Mouse (Mus musculus): ENCODE results near the gene Kctd5.
"Not testable (repeated sequence)": the region's sequence is repeated elsewhere in the genome, so short reads cannot be mapped to it uniquely, and the experiment has no call there.

Gene Kctd5

DNA sequence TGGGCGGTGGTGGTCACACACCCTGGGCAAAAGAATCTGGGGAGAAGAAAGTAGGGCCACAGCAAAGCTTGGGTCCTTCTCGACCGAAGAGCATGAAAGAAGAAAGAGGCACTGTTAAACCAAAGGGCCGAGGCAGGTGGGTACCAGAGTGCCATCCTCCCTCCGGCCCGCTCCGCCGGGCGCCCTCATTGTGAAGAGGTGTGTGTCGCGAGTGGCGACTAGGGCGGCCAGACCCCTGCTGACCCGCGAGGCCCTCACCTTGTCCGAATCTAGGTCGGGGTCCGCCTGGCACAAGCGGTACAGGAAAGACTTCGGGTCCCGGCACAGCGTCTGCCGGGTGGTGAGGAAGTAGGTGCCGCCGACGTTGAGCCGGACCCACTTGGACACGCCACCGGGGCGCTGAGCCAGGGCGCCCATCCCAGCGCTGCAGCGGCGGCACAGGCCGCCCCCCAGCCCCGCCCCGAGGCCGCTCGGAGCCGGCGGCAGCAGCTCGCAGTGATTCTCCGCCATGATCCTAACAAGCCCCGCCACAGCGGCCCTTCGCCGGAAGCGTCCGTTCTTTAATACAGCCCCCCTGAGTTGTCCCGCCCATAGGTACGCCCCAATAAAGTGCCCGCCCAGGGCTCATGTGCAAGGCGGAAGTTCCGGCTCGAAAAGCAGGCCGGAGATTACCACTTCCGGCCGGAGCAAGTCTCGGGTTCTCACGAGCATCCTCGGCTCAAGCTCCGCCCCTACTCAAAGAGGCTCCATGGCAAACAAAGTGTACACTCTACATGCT is at the start of gene Kctd5:
TSS of gene Kctd5 (minus strand) at position 567 of the 778 bp plus-strand sequence.
- DNase-seq (ENCODE audit: low spot score in 2 of 2) = peak; percentile 93 to 94

DNA sequence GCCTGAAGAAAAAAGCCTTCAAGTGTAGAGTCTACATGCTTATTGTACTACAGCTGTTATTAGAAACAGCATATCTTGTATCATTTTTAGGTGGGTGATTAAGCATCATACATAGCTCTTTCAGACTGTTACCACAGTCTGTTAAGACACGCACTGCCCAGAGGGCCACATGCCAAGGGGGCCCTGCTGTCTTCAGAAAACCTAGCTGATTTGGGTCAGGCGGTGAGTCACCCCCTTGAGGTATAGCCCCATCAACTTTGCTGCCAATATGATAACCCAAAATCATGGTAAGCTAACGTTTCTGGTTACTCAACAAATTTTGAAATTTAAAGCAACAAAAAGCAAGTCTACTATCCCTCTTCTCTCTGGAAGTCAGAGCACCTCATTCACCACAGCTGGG is 46.2 kb upstream of the Kctd5 start:
- DNase-seq (ENCODE audit: low spot score in 2 of 2) = no peak

DNA sequence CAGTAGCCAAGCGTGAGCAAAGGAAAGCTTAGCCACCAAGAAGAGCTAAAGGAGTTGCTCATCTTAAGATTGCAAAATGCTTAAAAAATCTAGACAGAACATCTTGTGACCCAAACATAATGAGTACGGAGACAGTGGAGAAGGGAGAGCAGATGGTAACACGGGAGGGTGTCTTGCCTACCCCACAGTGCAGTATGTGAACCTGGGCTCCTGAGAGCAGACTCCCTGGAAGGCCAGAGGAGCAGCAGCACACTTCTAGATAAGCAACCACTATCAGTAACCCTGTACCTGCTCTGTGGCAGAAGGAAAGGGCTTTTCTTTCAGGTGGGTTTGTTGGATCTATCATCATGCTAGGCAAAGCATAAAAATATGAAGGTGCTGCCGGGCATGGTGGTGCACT is 39.7 kb upstream of the Kctd5 start:
- no peak for DNase-seq (ENCODE audit: low spot score in 2 of 2)

DNA sequence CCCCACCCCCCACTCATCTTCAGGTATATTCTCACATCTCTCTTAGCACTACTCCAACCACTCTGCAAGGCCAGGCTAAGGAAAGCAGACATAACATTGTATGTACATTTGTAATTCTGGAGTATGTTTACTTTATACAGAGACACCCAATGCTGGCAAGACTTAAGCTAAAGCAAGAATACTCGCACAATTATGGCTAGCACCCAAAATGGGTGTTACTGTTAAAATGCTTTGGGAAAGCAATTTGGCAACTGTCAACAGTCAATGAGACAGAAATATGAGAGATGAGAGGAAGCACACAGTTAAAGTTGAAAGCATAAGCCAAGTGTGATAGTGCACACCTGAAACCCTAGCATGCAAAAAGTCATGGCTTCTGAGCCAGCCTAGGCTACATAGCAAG is 38.0 kb upstream of the Kctd5 start:
- no peak for DNase-seq (ENCODE audit: low spot score in 2 of 2)

DNA sequence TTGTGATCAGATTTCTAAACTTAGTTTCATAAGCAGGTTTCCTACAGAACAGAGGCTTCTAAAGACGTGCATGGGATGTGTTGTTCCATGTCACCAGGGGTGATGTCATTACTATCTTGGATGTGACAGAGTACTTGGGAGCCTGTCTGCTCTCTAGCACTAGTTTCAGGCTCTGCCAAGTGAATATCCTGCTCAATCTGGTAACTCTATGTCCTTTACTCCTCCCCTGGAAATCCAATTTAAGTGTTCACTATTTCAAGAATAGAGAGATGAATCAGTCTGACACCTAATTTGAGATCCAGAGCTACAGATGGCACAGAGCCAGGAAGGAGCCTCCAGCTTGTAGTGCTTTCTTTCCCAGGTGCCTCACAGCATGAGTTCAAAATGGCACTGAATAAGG is 35.6 kb upstream of the Kctd5 start:
- DNase-seq (ENCODE audit: low spot score in 2 of 2) = no peak

DNA sequence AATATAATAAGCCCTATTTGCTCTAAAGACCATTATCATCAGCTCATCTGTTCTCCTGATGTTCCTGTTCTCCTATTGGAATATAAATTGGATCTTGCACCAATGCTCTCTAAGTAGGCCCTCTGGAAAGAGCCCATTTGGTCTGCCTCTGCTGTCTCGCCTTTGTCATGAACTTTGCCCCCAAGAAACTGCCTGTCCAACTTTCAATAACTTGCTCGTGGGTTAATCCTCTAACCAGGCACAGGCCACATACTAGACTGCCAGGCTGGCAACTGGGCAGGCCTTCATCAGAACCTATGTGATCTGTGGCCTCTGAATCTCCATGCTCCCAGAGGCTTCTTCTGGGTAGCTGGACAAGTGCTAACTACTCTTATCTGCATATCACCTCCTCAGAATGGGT is 31.8 kb upstream of the Kctd5 start:
- DNase-seq (ENCODE audit: low spot score in 2 of 2) = no peak

DNA sequence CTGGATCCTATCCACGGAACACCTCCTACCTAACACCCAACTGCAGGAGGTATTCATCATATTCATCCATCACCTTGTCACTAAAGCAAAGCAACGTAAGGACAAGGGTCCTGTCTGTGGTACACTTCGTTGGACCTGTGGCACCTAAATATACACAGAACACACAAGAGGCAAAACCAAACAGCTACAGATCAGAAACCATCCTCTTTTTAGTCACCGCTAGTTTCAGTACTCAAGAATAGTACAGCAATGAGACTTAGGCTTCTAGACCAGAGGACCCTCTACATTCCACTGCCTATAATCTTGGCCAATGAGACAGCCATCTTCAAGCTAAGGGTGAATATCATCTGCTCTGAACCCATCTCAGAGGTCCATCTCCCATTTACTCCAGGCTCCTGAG is 25.1 kb upstream of the Kctd5 start:
- no peak for DNase-seq (ENCODE audit: low spot score in 2 of 2)

DNA sequence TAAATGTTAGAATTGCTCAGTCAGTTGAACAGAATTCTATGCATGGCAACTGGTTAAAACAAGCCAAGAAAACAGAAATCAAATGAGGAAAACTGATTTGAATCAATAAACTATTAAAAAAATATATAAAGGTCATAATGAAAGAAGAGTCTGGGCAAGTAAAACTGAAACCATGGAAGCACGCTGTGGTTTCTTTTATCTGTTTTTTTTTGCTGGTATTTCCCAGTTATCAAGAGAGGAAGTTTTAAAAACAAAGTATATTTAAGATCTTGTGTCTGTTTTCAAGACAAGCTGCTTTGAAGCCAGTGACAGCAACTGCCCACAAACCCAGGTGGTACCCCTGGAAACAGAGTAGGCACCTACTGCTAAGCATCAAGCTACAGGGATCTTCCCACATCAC is 17.3 kb upstream of the Kctd5 start:
- DNase-seq (ENCODE audit: low spot score in 2 of 2) = no peak

DNA sequence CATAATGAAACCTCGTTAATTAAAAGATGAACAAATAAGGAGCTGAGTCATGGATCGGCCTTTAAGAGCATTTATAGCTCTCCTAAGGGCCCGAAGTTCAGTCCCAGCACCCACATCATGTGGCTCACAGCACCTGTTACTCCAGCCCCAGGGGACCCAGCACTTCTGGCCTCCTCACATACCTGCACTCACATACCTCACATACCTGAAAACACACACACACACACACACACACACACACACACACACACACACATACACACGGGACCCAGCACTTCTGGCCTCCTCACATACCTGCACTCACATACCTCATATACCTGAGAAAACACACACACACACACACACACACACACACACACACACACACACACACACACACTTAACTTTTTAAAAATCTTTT is 13.1 kb upstream of the Kctd5 start:
- DNase-seq (ENCODE audit: low spot score in 2 of 2) = not testable (repeated sequence)

DNA sequence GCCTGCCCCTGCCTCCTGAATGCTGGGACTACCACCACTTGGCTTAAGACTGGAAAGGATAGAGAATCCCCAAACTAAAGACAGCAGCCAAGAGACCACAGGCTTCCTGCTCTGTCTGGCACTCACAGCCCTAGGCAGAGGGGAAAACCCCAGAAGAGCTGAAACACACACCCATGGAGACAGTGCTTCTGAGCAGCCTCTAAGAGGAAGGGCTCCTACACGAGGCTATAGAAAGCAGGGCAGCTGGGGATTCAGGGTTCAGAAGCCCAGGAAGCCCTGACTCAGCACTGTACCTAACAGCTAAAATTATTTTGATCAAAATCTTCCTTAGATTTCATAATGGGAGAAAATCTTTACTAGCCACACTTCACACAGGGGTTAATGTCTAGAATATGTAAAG is 11.3 kb upstream of the Kctd5 start:
- no peak for DNase-seq (ENCODE audit: low spot score in 2 of 2)

DNA sequence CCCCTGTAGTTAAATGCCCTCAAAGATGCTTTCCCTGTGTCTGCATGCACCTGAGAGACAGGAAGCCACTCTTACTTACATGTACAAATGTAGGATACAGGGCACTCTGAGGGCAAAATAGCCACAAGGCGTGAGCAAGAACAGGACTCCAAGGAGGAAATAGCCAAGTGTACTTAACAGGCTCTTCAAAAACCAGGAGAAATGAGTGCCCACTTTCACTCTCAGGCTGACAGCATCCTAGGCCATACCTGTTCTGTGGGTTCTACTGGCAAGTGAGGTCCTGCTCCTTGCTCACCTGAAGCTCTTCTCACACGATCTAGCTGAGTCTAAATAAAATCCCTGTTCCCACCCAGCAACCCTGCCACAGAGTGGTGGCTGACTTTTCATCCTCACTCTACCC is 3.8 kb upstream of the Kctd5 start:
- no peak for DNase-seq (ENCODE audit: low spot score in 2 of 2)

DNA sequence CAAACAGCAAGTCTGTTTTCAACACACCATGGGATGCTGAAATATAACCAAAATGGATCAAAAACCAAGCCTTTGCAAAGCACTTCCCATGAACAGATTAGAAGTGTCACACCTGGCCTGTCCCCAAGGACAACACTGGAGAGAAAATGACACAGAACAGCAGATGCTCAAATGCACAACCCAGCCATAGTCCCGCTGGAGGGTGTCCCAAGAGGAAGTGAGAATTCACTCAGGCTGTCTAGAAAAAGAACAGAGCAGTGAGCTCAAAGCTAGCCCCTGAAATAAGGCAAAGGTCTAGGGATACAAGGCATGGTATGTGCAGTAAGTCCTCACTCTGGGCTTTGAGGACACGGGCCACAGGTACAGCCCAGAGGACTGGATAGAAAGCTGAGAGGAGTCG is 3.8 kb downstream of the Kctd5 start:
- DNase-seq (ENCODE audit: low spot score in 2 of 2) = no peak

DNA sequence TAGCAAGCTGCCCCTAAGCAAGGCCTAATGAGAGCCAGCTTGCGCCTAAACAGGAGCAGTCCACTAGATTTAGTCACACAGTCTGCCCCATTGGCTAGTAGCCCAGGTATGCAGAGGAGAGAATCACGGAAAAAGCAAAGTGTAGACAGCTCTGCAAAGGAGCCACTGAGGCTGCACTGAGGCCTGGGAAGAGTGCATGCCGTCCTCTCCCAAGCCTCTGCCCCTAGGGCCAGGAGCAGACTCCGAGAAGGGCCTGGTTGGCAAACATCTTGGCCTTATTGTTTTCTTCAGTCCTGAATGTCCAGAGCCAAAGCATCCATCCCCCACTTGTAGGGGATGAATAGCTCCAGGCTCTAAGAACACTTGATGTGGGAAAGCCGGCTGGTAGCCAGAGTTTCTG is 5.0 kb downstream of the Kctd5 start:
- DNase-seq (ENCODE audit: low spot score in 2 of 2) = no peak

DNA sequence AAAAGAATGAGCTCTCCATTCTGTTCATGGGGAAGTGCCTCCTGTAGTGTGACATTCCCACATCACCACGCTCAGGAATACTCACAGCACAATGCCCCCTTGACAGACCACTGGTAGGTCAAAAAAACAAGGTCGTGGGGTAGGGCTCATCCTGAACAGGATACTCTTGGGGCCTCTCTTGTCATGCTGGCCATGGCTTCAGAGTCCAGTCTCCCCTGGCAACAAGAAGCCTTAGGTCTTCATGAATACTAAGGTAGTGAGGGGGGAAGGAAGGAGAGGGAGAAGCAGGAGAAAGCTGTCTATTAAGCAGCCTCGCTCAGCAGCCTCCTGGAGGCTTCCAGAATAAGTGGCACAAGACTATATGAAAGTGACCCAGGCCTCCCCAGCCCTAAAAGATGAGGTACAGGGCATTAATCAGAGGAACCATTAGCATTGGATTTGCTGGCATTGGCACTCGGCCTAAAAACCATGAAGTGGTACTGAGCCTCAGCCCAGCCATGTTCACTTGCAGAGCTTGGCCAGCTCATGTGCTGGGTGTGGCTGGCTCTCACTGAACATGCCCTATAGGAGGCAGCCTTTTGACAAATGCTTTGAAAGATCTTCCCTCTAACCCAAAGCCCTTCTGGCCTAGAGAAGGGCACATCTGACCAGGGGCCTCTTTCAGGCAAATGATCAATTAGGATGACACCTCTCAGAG is 10.7 kb downstream of the Kctd5 start:
- DNase-seq (ENCODE audit: low spot score in 2 of 2) = no peak

DNA sequence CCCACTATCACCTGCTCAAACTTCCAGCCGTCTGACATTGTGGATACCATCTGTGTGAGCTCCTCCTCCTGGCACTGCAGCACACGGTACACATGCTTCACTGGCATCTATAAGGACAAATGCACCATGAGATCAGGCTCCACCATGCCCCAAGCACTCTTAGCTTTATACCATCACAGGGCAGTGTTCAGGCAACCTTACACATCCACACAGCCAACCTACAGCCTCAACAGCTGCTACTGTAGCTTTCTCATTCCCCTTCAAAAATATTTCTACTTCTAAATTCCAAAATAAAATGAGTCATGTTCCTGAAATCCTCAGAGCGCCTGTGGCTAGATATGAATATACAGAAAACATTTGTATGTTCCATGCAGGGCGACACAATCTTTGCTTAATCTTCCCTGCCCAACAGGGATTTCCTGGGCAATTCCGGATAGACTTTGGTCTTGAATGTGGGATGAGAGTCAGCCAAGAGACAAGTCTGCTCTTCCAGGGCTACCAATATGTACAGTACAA is 15.5 kb downstream of the Kctd5 start:
- DNase-seq (ENCODE audit: low spot score in 2 of 2) = no peak

DNA sequence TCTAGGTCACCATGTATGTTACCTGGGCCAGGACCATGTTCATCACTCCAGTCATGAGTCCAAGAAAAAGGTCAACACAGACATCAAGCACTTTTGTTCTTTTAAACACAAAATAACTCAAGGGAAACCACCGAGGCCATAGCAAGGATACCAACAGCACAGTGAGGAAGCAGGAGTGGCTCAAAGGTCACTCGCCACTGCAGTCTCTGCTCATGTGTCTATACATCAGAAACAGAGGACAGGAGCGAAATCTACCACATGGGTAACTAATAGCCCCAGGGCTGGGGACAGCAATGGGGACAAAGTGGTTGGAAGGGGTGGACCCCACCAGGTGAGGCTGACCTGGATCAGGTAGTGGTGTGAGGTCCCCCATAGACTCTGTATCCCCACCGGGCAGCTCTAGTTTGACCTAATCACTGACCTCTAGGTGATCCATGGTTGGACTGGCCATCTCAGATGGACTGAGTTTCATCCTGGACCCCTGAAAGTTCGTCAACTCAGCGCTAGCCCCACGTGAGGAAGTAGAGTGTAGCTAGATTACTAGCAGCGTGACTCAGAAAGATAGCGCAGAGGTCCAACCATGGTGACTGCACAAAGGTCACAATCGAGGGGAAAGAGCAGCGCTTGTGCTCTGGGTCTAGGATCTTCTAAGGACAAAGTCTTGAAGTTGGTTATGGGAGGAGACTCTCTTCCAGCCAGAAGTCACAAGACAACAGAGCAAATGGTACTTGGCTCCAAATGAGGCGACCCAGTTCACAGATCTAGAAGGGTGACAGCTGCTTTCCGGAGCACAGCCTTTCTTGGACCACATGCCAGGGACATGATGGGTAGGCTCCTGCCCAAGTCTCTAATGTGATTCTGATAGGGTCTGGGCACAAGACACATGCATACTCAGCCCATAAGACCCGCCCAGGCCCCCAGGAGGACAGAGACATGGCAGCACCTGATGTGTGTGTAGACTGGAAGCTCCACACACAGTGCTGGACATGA is 16.4 kb downstream of the Kctd5 start:
- DNase-seq (ENCODE audit: low spot score in 2 of 2) = no peak

DNA sequence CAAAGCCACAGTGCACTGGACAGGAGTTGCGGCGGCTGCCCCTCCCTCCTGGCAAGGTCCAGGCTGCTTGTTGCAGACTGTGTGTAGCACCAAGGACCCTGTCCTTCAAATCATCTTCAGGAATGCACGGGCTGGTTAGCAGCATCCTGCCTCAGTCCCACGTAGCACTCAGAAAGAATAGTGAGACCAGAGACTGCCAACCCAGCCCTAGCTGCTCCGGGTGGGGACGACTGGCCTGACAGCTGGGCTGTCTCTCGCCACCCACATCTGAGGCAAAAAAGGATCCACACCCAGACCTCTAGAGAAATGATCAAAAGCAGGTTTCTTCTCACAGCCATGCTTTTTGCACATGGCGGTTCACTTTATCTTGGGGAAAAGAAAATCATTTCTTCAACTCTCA is 24.3 kb downstream of the Kctd5 start:
- DNase-seq (ENCODE audit: low spot score in 2 of 2) = no peak

DNA sequence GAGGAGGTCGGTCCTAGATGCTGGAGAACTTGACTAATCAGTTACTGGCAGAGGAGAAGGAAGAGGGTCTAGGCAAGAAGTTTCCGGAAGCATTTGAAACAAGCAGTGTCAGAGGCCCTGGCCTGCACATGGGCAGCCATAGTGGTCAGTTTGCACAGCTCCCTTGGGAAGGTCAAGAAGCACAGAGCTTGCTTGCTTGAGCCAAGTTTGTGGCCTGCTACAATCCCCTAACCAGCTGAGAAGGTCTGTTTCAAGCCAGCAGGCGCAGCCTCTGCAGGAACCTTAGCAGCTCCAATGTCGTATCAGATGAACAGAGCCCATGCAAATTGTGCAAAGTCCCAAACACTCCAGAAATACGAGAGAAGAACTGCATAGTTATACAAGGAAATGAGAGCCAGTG is 25.2 kb downstream of the Kctd5 start:
- no peak for DNase-seq (ENCODE audit: low spot score in 2 of 2)

DNA sequence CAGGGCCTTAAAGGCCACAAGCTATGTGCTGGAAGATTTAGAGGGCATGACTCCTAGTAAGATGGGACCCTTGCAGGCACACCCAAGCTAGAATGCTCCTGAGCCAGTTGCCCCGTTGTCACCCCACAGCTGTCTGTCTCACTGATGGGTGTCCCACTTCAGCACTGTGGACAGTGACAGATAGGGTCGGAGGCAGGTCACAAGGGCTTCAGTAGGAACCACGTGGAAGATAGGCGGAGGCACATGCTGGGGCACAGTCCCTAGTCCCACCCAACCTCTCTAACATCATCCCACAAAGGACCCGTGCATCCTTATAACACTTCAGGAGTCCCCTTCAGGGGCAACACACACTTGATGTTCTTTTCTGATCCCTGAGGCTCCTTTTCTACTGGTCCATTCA is 27.3 kb downstream of the Kctd5 start:
- DNase-seq (ENCODE audit: low spot score in 2 of 2) = no peak

DNA sequence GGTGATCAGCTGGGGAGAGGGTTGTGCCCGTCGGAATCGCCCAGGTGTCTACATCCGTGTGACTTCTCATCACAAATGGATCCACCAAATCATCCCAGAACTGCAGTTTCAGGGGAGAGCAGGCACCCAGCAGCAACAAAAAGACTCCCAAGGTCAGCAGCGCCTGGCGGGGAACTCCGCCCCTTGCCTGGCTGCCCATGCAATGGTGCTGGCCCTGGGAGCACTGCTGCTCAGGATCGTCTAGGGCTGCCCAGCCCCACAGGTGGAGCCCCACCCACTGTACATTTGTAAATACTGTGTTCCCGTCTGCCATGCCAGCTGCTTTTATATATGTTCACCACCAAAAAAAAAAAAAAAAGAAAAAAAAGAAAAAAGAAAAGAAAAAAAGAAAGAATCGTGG is 27.7 kb downstream of the Kctd5 start:
- DNase-seq (ENCODE audit: low spot score in 2 of 2) = no peak

DNA sequence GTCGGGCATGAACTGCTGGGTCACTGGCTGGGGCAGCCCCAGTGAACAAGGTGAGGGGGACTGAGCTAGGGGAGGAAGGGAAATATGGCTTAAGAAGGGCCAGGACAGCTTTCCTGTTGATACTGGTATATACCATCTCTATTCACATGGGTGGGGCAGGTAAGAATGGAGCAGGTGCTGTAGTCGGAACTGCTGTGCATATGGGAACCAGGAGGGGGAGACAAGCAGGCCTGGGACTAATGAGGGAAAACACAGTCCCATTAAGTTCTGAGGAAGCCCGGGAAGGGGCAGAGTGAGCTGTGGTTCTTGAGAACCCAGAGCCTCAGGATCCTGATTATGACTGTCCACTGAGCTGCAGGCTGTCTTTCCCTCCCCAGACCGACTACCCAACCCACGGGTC is 28.8 kb downstream of the Kctd5 start:
- DNase-seq (ENCODE audit: low spot score in 2 of 2) = no peak

DNA sequence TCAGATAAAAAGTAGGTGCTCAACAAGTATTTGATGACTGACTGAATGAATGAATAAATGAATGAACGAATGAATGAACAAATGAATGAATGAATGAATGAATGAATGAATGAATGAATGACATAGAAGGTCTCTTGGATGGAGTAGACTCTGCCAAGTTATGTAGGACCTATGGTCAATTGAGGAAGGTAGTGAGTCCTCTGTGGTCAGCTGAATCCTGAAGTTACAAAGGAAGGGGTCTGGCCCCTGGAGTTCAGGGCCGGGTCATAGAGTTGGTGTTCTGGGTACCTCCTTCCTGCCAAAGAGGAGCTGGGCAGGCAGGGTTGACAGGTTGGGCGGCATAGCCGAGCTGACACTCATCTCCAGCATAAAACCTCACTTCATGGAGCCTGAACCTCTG is 35.4 kb downstream of the Kctd5 start, which contains the start of gene Prss27:
TSS of gene Prss27 (plus strand) at position 301 of the 400 bp plus-strand sequence.
- no peak for DNase-seq (ENCODE audit: low spot score in 2 of 2)
